Mouse (Mus musculus) stomach, embryonic 14.5 days (tissue): ENCODE results near the gene Gm49361. TPM values are rescaled to one million over a fixed set of nuclear protein-coding genes. Genes with fewer than 3 reads are reported as not detected.
A peak's percentile ranks its signal among the peaks of the same experiment; 100 is the strongest.

Experiments used
- ATAC-seq: fragments of 200-750 bp; cut with Nextera tagmentation; 2 replicates; pipeline ENCODE4 v1.8.0; 2017; ENCODE audit warnings: low read depth, moderate TSS enrichment; ENCODE audit not compliant: insufficient number of reproducible peaks, insufficient read depth, low FRiP score
- H3K27ac ChIP-seq: fragments of 300-500 bp; sonication (generic); 2 replicates; pipeline ENCODE4 v1.5.1; 2014; ENCODE audit warnings: mild to moderate bottlenecking, low read length, moderate library complexity, mixed read lengths
- H3K27me3 ChIP-seq: fragments of 300-500 bp; sonication (generic); 2 replicates; pipeline ENCODE4 v1.6.1; 2014; ENCODE audit warnings: low read length, control low read depth, mixed read lengths; ENCODE audit not compliant: control insufficient read depth, insufficient read depth
- H3K36me3 ChIP-seq: fragments of 300-500 bp; sonication (generic); 2 replicates; pipeline ENCODE4 v1.6.1; 2014; ENCODE audit warnings: mild to moderate bottlenecking, control low read depth, low read length, moderate library complexity, mixed read lengths; ENCODE audit not compliant: control insufficient read depth, insufficient read depth
- H3K4me1 ChIP-seq: fragments of 300-500 bp; sonication (generic); 2 replicates; pipeline ENCODE4 v1.6.1; 2014; ENCODE audit warnings: low read length, control low read depth, mixed read lengths; ENCODE audit not compliant: control insufficient read depth, insufficient read depth
- H3K4me2 ChIP-seq: fragments of 300-500 bp; sonication (generic); replicated peaks from 2 replicates; pipeline ENCODE4 v1.6.1; 2014; ENCODE audit warnings: low read depth, low read length, control low read depth
- H3K4me3 ChIP-seq: fragments of 300-500 bp; sonication (generic); 2 replicates; pipeline ENCODE4 v1.5.1; 2014; ENCODE audit warnings: low read depth, low read length, control low read depth
- H3K9ac ChIP-seq: fragments of 300-500 bp; sonication (generic); replicated peaks from 2 replicates; pipeline ENCODE4 v1.6.1; 2014; ENCODE audit warnings: low read depth, mild to moderate bottlenecking, control low read depth, low read length, moderate library complexity, mixed read lengths
- H3K9me3 ChIP-seq: fragments of 300-500 bp; sonication (generic); 2 replicates; pipeline ENCODE4 v1.6.1; 2016; ENCODE audit warnings: low read depth, low read length, control low read depth; ENCODE audit not compliant: control insufficient read depth
- WGBS: fragments of 180-500 bp; shearing (Covaris S2); extraction: QIAGEN DNeasy Blood & Tissue Kit; methylation state at CpG from one replicate; pipeline ENCODE4 v1.1.7; 2014; 5-methylcytosine and 5-hydroxymethylcytosine counted together
- polyA plus RNA-seq: library from polyadenylated mRNA; unstranded; fragments of >200 nt; fragmentation: Nextera tagmentation; extraction: Ambion mirVana; gene quantifications from 2 replicates; pipeline ENCODE4 v1.2.1, GENCODE M21; 2014

The Gm49361 gene
- polyA plus RNA-seq, 1 experiment from 2014 or later: not detected

GRCm38 (mm10) chr14:57679523-57679922 lies 66.4 kb downstream of the Gm49361 start:
- Histone ChIP-seq H3K4me3 (no peak overlapping the region), H3K9me3 (no peaks in the 10 kb centered on the region), H3K36me3 (no peaks in the 10 kb centered on the region), H3K4me1 (no peaks in the 10 kb centered on the region), H3K9ac (no peak overlapping the region), H3K27me3 (no peaks in the 10 kb centered on the region), H3K27ac (no peak overlapping the region), H3K4me2 (no peak overlapping the region)
- no peak for ATAC-seq
- 30% methylated on average over 1 of the region's 1 CpGs for WGBS

DNA sequence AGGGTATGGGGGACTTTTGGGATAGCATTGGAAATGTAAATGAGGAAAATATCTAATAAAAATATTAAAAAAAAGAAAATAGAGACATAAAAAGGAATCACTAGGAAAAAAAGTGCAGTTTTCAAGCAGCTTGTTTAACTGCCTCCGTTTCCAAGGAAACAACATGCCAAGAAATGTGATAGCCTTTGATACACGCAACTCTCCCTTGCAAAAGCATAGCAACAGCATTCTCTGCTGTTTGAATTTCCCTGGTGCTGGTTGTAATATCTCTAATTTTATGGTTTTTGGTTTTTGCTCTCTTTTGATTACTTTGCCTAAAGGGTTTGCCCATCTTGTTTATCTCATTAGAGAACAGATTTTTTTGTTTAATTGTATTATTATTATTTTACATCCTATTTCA lies 70.4 kb downstream of the Gm49361 start:
- WGBS: 50% methylated on average over 2 of the region's 2 CpGs
- no peaks in the 10 kb centered on the region for H3K27me3 ChIP-seq
- no peaks in the 10 kb centered on the region for H3K4me1 ChIP-seq
- H3K9ac ChIP-seq: no peak overlapping the region
- no peaks in the 10 kb centered on the region for H3K9me3 ChIP-seq
- H3K36me3 ChIP-seq: no peaks in the 10 kb centered on the region
- no peak overlapping the region for H3K4me3 ChIP-seq
- no peak overlapping the region for H3K4me2 ChIP-seq
- H3K27ac ChIP-seq: no peak overlapping the region
- ATAC-seq: no peak

- H3K27me3 ChIP-seq: no peaks in the 10 kb centered on the region
- WGBS: 11% methylated on average over 10 of the region's 10 CpGs
- peak overlapping the region; percentile 59 for H3K4me2 ChIP-seq
- peak overlapping the region; percentile 91 for H3K9ac ChIP-seq
- no peak for ATAC-seq
- H3K27ac ChIP-seq: peak overlapping the region; percentile 90; the same call in 1 of the 2 replicates
- peaks cover 6% of the 10 kb centered on the region; the same call in 1 of the 2 replicates for H3K4me1 ChIP-seq
- peak overlapping the region; percentile 86 for H3K4me3 ChIP-seq
- no peaks in the 10 kb centered on the region for H3K36me3 ChIP-seq
- no peaks in the 10 kb centered on the region for H3K9me3 ChIP-seq
Observed at GRCm38 (mm10) chr14:57665628-57665950, 80.3 kb downstream of the Gm49361 start.

DNA sequence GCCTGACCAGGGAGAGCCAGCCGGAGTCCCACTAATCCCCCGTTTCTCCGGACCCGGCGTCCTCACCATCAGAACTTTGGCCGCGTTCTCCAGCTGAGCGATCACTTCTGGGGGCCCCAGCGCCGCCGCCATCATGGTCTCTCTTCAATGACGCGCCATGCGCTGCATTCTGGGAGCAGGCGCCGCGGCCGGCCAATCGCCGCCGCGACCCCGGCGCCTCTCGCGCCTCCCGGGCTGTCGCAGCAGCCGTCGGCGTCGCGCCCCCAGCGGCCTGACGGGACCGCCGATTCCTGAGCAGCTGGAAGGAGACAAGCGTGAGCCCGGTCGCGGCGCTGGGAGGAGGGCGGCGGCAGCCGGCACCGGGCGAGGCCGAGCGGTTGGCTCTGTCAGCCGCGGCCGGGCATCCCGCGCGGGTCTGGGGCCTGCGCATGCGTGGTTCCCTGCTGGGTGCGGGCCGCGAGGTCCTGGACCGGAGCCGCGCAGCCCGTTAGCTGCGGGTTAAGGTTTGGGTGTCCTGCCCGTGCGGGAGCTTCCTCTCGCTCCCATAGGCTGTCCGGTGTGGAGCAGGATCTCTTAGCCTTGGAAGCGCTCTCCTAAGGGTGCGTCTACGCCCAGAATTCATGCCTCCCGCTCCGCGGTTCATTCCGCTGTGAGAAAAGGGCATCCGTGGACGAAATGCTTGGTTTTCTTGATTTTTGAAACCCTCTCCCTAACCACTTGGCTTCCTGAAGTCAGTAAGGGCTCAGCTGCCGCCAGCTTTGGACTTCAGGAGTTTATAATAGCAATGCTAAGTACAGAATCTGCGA lies 80.9 kb downstream of the Gm49361 start, which contains the start of gene Xpo4:
Gene Xpo4, minus strand, starts transcription at position 609 of the 806 bp plus-strand sequence.
- Histone ChIP-seq H3K4me2 (peak within 1 kb of the TSS; percentile 59), H3K36me3 (no peaks in the 10 kb centered on the region), H3K9me3 (no peaks in the 10 kb centered on the region), H3K27ac (peak within 1 kb of the TSS; percentile 90), H3K4me3 (peak within 1 kb of the TSS; percentile 86), H3K27me3 (no peaks in the 10 kb centered on the region), H3K4me1 (peaks cover 6% of the 10 kb centered on the region; the same call in 1 of the 2 replicates), H3K9ac (peak within 1 kb of the TSS; percentile 91)
- peak; percentile 93 for ATAC-seq
- WGBS: under 1% methylated on average over 79 of the region's 80 CpGs

DNA sequence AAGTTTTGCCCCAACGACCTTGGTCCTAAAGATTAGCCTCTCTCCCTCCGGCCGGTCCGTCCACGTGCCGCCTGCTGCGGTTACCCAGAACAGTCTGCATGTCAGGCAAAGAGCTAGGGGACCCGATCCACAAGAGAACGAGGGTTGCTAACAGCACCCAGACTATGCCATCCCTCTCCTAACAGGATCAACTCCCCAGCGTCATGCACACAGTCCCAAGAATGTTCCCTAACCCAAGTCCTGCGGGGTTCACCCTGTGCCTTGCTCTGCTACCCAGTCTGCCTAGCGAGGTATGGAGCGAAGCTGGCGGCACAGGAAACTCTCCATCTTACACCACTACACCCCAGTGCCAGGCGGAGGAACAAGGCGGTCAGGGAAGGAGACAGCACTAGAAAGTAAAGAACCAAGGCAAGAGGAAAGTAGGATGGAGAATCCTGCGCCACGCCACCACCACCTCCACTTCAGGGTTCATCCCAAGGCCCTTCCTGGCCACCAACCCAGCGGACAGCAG lies 81.5 kb downstream of the Gm49361 start:
- ATAC-seq: peak; percentile 50
- Histone ChIP-seq H3K9ac (peak overlapping the region; percentile 91), H3K4me3 (peak overlapping the region; percentile 86), H3K27me3 (no peaks in the 10 kb centered on the region), H3K36me3 (no peaks in the 10 kb centered on the region), H3K27ac (peak overlapping the region; percentile 90), H3K4me2 (peak overlapping the region; percentile 59), H3K4me1 (peaks cover 6% of the 10 kb centered on the region; the same call in 1 of the 2 replicates), H3K9me3 (no peaks in the 10 kb centered on the region)
- WGBS: under 1% methylated on average over 19 of the region's 19 CpGs

- Histone ChIP-seq H3K9ac (peak overlapping the region; percentile 91), H3K27ac (no peak overlapping the region), H3K27me3 (no peaks in the 10 kb centered on the region), H3K4me2 (peak overlapping the region; percentile 59), H3K36me3 (no peaks in the 10 kb centered on the region), H3K4me3 (peak overlapping the region; percentile 86), H3K9me3 (no peaks in the 10 kb centered on the region), H3K4me1 (peaks cover 6% of the 10 kb centered on the region; the same call in 1 of the 2 replicates)
- 31% methylated on average over 1 of the region's 1 CpGs for WGBS
- ATAC-seq: no peak
Observed at GRCm38 (mm10) chr14:57663630-57664029, 82.3 kb downstream of the Gm49361 start.

GRCm38 (mm10) chr14:57658301-57658700 lies 87.6 kb downstream of the Gm49361 start:
- Histone ChIP-seq H3K9ac (no peak overlapping the region), H3K9me3 (no peaks in the 10 kb centered on the region), H3K36me3 (no peaks in the 10 kb centered on the region), H3K4me2 (no peak overlapping the region), H3K4me3 (no peak overlapping the region), H3K4me1 (no peaks in the 10 kb centered on the region), H3K27me3 (no peaks in the 10 kb centered on the region), H3K27ac (no peak overlapping the region)
- WGBS: 95% methylated on average over 4 of the region's 4 CpGs
- ATAC-seq: no peak

- no peak overlapping the region for H3K27ac ChIP-seq
- no peak for ATAC-seq
- no peaks in the 10 kb centered on the region for H3K27me3 ChIP-seq
- H3K4me1 ChIP-seq: no peaks in the 10 kb centered on the region
- no peaks in the 10 kb centered on the region for H3K36me3 ChIP-seq
- 97% methylated on average over 2 of the region's 2 CpGs for WGBS
- H3K4me2 ChIP-seq: no peak overlapping the region
- no peak overlapping the region for H3K4me3 ChIP-seq
- no peak overlapping the region for H3K9ac ChIP-seq
- no peaks in the 10 kb centered on the region for H3K9me3 ChIP-seq
Observed at GRCm38 (mm10) chr14:57657500-57657899, 88.4 kb downstream of the Gm49361 start.
